9 mouse cellular contexts compared by ENCODE assay signal in genomic region chr6:29931181-29931580, GRCm38 (mm10).
"Had no signal": no experiment of that assay in that cellular context is flagged by ENCODE, and none has a peak within 500 bp of the region (broad histone marks: within the 10 kb centered on the region; RNA-seq: fewer than 3 reads in every experiment).

No protein-coding gene starts in this region.

- DNase-seq: gastrocnemius, adult 2 months; gastrocnemius, postnatal 10 days; gastrocnemius, postnatal 25 days; heart, adult 2 months; heart, postnatal 14 days; heart, postnatal 36 days; kidney, postnatal 14 days; liver; liver, embryonic 13.5 days had no signal
